Mouse (Mus musculus): Measurements from ENCODE around the gene Phox2a.

GRCm38 (mm10) chr7:101830373-101830772 lies 12.3 kb downstream of the Phox2a start:
- TF ChIP-seq POLR2A (IDR thresholded peaks at IDR 0.05; ENCODE audit: extremely low read depth, insufficient read depth, low read length): no peak
- TF ChIP-seq CTCF (IDR thresholded peaks at IDR 0.05; ENCODE audit: extremely low read depth, insufficient read depth, low read length): 0 out of 2 replicates have a peak, but pooled peaks have one; percentile 2

Measured in cortical plate, adult 2 months (tissue).